Mouse (Mus musculus): ENCODE results near the gene Ndufb10. TPM values are rescaled to one million over a fixed set of nuclear protein-coding genes. Genes with fewer than 3 reads are reported as not detected.
A peak's percentile ranks its signal among the peaks of the same experiment; 100 is the strongest.

The Ndufb10 gene
- polyA plus RNA-seq, 1 experiment from 2014 or later: 344 TPM

GRCm38 (mm10) chr17:24745526-24746497 is 21.5 kb upstream of the Ndufb10 start:
- no peaks in the 10 kb centered on the region for H3K9me3 ChIP-seq
- no peak overlapping the region for H3K27ac ChIP-seq (replicated peaks)
- H3K4me3 ChIP-seq: no peak overlapping the region
- H3K27me3 ChIP-seq (replicated peaks): peaks cover 36% of the 10 kb centered on the region
- H3K4me2 ChIP-seq: no peak overlapping the region
- WGBS: 17% methylated on average over 7 of the region's 7 CpGs
- H3K9ac ChIP-seq: no peak overlapping the region
- ATAC-seq (ENCODE audit: extremely low read depth, insufficient number of reproducible peaks, low FRiP score, low TSS enrichment): no peak
- H3K4me1 ChIP-seq: no peaks in the 10 kb centered on the region
- H3K36me3 ChIP-seq: peaks cover 20% of the 10 kb centered on the region

DNA sequence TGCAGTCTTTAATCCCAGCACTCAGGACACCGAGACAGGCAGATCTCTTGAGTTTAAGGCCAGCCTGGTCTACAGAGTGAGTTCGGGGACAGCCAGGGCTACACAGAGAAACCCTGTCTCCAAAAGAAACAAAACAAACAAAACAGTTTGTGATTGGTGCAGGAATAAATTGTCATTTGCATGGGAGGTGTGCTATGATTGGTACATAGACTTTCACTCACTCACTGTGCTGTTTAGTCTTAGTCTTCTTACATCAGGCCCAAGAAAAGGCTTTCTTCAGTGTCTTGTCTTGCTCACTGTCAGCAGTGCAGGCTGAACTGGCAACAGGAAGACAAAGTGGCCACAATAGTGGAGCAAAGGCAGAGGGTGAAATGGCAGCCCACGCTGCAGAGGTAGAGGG is 20.1 kb upstream of the Ndufb10 start:
- Histone ChIP-seq H3K9ac (no peak overlapping the region), H3K4me3 (no peak overlapping the region), H3K4me2 (no peak overlapping the region), H3K36me3 (peaks cover 32% of the 10 kb centered on the region), H3K4me1 (no peaks in the 10 kb centered on the region), H3K27ac (replicated peaks) (no peak overlapping the region), H3K27me3 (replicated peaks) (peaks cover 23% of the 10 kb centered on the region; the same call in 1 of the 2 replicates), H3K9me3 (no peaks in the 10 kb centered on the region)
- no peak for ATAC-seq (ENCODE audit: extremely low read depth, insufficient number of reproducible peaks, low FRiP score, low TSS enrichment)
- 53% methylated on average over 3 of the region's 3 CpGs for WGBS

DNA sequence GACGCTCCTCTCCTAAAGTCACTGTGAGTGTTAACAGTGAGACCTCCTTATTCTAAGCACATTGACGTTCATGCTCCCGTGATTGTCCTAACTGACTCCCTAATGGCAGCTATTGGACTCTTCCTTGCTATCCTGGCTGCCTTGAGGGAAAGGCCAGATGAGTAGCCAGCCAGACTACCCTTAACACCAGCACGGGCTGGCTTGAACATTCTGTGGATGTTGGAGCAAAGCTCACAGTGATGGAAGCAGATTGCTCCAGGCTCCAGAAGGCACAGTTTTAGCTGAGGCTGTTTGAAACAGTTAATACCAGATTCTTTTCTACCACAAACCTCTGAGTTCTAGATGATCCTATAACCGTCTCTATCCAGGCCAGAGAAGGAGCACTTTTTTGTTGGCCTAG is 19.6 kb upstream of the Ndufb10 start:
- no peak for ATAC-seq (ENCODE audit: extremely low read depth, insufficient number of reproducible peaks, low FRiP score, low TSS enrichment)
- Histone ChIP-seq H3K4me1 (no peaks in the 10 kb centered on the region), H3K9me3 (no peaks in the 10 kb centered on the region), H3K27ac (replicated peaks) (no peak overlapping the region), H3K4me3 (no peak overlapping the region), H3K4me2 (no peak overlapping the region), H3K27me3 (replicated peaks) (peaks cover 18% of the 10 kb centered on the region; the same call in 1 of the 2 replicates), H3K36me3 (peaks cover 34% of the 10 kb centered on the region), H3K9ac (no peak overlapping the region)
- 71% methylated on average over 5 of the region's 5 CpGs for WGBS

DNA sequence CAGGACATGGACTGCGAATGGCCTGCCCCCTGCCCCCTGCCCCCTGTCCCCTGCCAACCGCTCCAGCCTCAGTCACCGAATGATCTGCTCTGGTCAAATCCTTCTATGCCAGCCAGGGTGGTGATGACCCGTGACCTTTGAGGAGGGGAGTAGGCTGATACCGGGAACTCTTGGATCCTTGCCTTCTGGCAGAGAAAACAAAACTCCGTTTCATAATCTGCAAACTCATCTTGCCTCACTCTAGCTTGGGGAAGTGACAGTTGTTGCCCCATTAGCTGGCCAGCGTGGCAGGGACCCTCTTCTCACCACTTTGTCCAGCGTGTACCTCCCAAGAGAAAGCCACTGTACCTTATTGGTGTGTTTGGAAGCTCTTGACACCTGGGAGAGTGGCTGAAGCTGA is 18.0 kb upstream of the Ndufb10 start:
- no peaks in the 10 kb centered on the region for H3K9me3 ChIP-seq
- ATAC-seq (ENCODE audit: extremely low read depth, insufficient number of reproducible peaks, low FRiP score, low TSS enrichment): no peak
- no peak overlapping the region for H3K27ac ChIP-seq (replicated peaks)
- 0 out of 2 replicates have a peak, but pooled peaks cover 9% of the 10 kb centered on the region for H3K27me3 ChIP-seq (replicated peaks)
- WGBS: 76% methylated on average over 8 of the region's 8 CpGs
- peaks cover 8% of the 10 kb centered on the region for H3K4me1 ChIP-seq
- H3K4me3 ChIP-seq: no peak overlapping the region
- H3K36me3 ChIP-seq: peaks cover 34% of the 10 kb centered on the region
- no peak overlapping the region for H3K9ac ChIP-seq
- no peak overlapping the region for H3K4me2 ChIP-seq

DNA sequence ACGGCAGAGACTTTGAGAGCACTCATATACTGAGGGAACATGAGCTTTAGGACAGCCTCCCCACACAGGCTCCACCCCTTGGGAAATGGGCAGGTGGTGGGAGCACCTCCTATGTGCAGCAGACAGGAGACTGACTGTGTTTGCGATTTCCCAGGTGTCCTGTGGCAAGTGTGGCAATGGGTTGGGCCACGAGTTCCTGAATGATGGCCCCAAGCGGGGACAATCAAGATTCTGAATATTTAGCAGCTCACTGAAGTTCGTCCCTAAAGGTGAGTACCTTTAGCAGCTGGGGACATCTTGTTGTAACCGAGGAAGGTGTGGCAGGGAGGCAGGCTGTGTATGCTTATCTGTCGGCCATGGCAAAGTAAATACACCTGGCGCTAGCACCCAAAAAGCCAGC is 15.6 kb upstream of the Ndufb10 start:
- no peak for ATAC-seq (ENCODE audit: extremely low read depth, insufficient number of reproducible peaks, low FRiP score, low TSS enrichment)
- Histone ChIP-seq H3K4me3 (no peak overlapping the region), H3K9me3 (no peaks in the 10 kb centered on the region), H3K4me1 (peaks cover 22% of the 10 kb centered on the region), H3K27ac (replicated peaks) (no peak overlapping the region), H3K4me2 (no peak overlapping the region), H3K9ac (no peak overlapping the region), H3K36me3 (peaks cover 34% of the 10 kb centered on the region), H3K27me3 (replicated peaks) (no peaks in the 10 kb centered on the region)
- 78% methylated on average over 8 of the region's 8 CpGs for WGBS

GRCm38 (mm10) chr17:24738238-24738637 is 14.0 kb upstream of the Ndufb10 start:
- ATAC-seq (ENCODE audit: extremely low read depth, insufficient number of reproducible peaks, low FRiP score, low TSS enrichment): no peak
- WGBS: 85% methylated on average over 4 of the region's 4 CpGs
- Histone ChIP-seq H3K4me3 (no peak overlapping the region), H3K27me3 (replicated peaks) (no peaks in the 10 kb centered on the region; the same call in 1 of the 2 replicates), H3K9me3 (no peaks in the 10 kb centered on the region), H3K9ac (no peak overlapping the region), H3K27ac (replicated peaks) (no peak overlapping the region), H3K4me2 (no peak overlapping the region), H3K4me1 (peaks cover 22% of the 10 kb centered on the region), H3K36me3 (peaks cover 34% of the 10 kb centered on the region)

GRCm38 (mm10) chr17:24737135-24737810 is 13.0 kb upstream of the Ndufb10 start:
- ATAC-seq (ENCODE audit: extremely low read depth, insufficient number of reproducible peaks, low FRiP score, low TSS enrichment): no peak
- peak overlapping the region; percentile 84 for H3K9ac ChIP-seq
- H3K4me2 ChIP-seq: peak overlapping the region; percentile 84
- peak overlapping the region; percentile 66 for H3K4me3 ChIP-seq
- WGBS: 25% methylated on average over 8 of the region's 8 CpGs
- H3K36me3 ChIP-seq: peaks cover 29% of the 10 kb centered on the region
- no peak overlapping the region for H3K27ac ChIP-seq (replicated peaks)
- H3K4me1 ChIP-seq: peaks cover 27% of the 10 kb centered on the region
- no peaks in the 10 kb centered on the region; the same call in 1 of the 2 replicates for H3K27me3 ChIP-seq (replicated peaks)
- no peaks in the 10 kb centered on the region for H3K9me3 ChIP-seq

DNA sequence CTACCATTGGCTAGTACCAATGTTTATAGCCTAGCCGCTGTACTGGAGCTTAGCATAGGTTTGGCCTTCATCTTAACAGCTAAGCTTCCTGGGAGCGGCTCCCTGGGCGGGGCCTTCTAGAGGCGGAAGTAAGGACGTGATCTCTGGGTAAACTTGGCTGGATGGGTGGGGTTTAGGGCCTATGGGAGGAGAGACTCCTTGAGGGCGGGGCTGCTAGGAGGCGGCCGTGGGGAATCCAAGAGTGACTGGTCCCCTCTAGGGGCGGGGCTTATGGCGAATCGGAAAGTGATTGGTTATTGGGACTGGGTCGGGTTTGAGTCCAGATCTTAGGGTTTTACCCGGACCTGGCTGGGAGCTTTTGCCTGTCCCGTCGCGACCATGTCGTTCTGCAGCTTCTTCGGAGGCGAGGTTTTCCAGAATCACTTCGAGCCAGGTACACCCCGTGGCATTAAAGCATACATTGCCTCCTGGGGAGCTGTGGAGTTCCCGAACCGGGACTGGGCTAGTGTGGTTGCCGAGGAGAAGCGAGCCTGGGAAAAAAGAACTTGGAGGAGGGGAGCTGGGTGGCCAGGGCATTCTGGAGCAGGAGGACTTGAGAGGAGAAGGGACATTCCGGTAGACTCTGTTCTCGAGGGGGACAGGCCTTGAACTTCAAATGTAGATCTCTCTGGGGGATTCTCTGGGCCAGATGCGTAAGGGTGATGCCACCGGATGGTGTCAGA is 12.2 kb upstream of the Ndufb10 start, which contains the start of gene Msrb1:
Gene Msrb1, plus strand, starts transcription at position 313 of the 722 bp plus-strand sequence.
- peaks cover 32% of the 10 kb centered on the region for H3K4me1 ChIP-seq
- peaks cover 21% of the 10 kb centered on the region for H3K36me3 ChIP-seq
- H3K9me3 ChIP-seq: no peaks in the 10 kb centered on the region
- peak within 1 kb of the TSS; percentile 66 for H3K4me3 ChIP-seq
- H3K27ac ChIP-seq (replicated peaks): peak within 1 kb of the TSS; percentile 65
- no peaks in the 10 kb centered on the region; the same call in 1 of the 2 replicates for H3K27me3 ChIP-seq (replicated peaks)
- WGBS: under 1% methylated on average over 29 of the region's 29 CpGs
- H3K9ac ChIP-seq: peak within 1 kb of the TSS; percentile 84
- H3K4me2 ChIP-seq: peak within 1 kb of the TSS; percentile 84
- peak; percentile 92 for ATAC-seq (ENCODE audit: extremely low read depth, insufficient number of reproducible peaks, low FRiP score, low TSS enrichment)

DNA sequence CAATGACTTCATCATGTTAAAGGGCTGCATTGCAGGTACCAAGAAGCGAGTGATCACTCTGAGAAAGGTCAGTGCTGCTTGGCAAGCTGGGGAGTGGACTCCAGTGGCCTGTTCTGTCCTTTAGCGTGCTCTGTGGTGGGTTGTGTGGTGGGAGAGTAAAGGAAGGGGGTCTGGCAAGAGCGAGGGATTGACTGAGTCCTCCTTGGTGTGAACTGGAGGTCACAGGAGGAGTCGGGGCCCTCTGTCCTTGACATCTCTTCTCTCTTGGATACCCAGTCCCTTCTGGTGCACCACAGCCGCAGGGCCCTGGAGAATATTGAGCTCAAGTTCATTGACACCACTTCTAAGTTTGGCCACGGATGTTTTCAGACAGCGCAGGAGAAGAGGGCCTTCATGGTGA is 11.2 kb upstream of the Ndufb10 start:
- H3K9ac ChIP-seq: no peak overlapping the region
- H3K4me1 ChIP-seq: peaks cover 32% of the 10 kb centered on the region
- 89% methylated on average over 7 of the region's 7 CpGs for WGBS
- no peaks in the 10 kb centered on the region for H3K9me3 ChIP-seq
- peaks cover 12% of the 10 kb centered on the region for H3K36me3 ChIP-seq
- H3K4me3 ChIP-seq: no peak overlapping the region
- no peaks in the 10 kb centered on the region; the same call in 1 of the 2 replicates for H3K27me3 ChIP-seq (replicated peaks)
- peak overlapping the region; percentile 84 for H3K4me2 ChIP-seq
- no peak for ATAC-seq (ENCODE audit: extremely low read depth, insufficient number of reproducible peaks, low FRiP score, low TSS enrichment)
- H3K27ac ChIP-seq (replicated peaks): peak overlapping the region; percentile 65; the same call in 1 of the 2 replicates

DNA sequence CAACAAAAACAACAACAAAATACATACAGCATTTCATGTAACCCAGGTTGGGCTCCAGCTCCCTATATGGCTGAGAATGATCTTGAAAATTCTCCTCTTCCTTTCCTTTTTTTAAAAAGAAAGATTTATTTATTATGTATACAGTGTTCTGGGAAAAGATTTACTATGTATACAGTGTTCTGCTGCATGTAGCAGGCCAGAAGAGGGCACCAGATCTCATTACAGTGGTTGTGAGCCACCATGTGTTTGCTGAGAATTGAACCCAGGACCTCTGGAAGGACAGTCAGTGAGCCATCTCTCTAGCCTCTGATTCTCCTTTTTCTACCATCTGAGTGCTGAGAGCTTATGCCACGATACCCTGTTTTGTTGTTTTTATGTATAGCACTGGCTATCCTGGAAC is 10.2 kb upstream of the Ndufb10 start:
- Histone ChIP-seq H3K9me3 (no peaks in the 10 kb centered on the region), H3K4me1 (peaks cover 32% of the 10 kb centered on the region), H3K36me3 (peaks cover 4% of the 10 kb centered on the region), H3K9ac (no peak overlapping the region), H3K27me3 (replicated peaks) (no peaks in the 10 kb centered on the region; the same call in 1 of the 2 replicates), H3K4me2 (no peak overlapping the region), H3K27ac (replicated peaks) (no peak overlapping the region), H3K4me3 (no peak overlapping the region)
- no peak for ATAC-seq (ENCODE audit: extremely low read depth, insufficient number of reproducible peaks, low FRiP score, low TSS enrichment)
- WGBS: 91% methylated on average over 1 of the region's 1 CpGs
